Mouse (Mus musculus): ENCODE measurements around the gene Uvssa. TPM values are rescaled to one million over a fixed set of nuclear protein-coding genes. Genes with fewer than 3 reads are reported as not detected.

Uvssa gene
- polyA plus RNA-seq, 1 experiment from 2014 or later: 8.6 TPM

DNA sequence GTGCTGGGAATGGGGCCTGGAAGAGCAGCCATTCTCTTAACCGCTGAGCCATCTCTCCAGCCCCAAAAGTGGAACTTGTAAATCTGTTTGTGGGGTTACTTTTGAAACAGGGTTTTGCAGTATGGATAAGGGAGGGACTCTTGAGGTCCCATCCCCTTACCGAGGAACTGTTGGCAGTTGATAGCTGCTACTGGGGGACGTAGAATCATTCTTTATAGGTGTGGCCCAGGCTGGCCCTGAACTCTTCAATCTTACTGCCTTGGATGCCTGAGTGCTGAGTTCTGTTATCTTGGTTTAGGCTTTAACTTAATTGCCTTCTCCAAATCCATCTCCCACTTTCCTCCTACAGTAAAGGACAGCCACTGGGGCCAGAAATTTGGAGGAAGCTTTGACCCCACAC lies 34.3 kb upstream of the Uvssa start:
- Histone ChIP-seq H3K4me2 (ENCODE audit: low read depth, low read length) (no peak overlapping the region), H3K4me1 (replicated peaks; ENCODE audit: control insufficient read depth, insufficient read depth, low read length) (peaks cover 8% of the 10 kb centered on the region; the same call in 1 of the 2 replicates)
- 91% methylated on average over 3 of the region's 3 CpGs for WGBS

DNA sequence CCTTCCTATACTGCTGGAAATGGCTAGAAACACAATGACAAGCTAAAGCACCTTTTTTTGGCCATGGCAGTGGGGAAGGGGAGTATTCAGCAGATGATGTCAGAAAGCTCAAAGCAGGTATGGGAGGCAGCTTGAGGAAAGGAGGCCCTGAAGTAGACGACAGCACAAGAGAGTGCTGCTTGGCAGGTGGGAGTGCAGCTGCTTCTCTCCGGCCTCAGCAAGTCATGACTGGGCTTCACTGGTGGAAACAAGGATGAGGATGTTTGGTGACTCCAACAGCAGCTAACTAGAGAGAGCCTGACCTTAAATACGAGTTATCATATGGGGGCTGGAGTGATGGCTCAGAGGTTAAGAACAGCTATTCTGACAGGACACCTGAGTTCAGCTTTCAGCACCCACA lies 30.7 kb upstream of the Uvssa start:
- Histone ChIP-seq H3K9ac (ENCODE audit: low read length) (no peak overlapping the region), H3K27ac (ENCODE audit: low read length) (no peak overlapping the region), H3K27me3 (ENCODE audit: control insufficient read depth, insufficient read depth, low read depth, low read length) (no peaks in the 10 kb centered on the region), H3K4me1 (replicated peaks; ENCODE audit: control insufficient read depth, insufficient read depth, low read length) (peaks cover 8% of the 10 kb centered on the region; the same call in 1 of the 2 replicates), H3K4me2 (ENCODE audit: low read depth, low read length) (no peak overlapping the region), H3K9me3 (ENCODE audit: control insufficient read depth, low read length) (no peaks in the 10 kb centered on the region), H3K36me3 (ENCODE audit: control insufficient read depth, insufficient read depth, low read length) (peaks cover 2% of the 10 kb centered on the region; the same call in 1 of the 2 replicates), H3K4me3 (ENCODE audit: low read length) (no peak overlapping the region)
- WGBS: 58% methylated on average over 3 of the region's 3 CpGs
- no peak for ATAC-seq (ENCODE audit: low read depth)

More for the DNA sequence above, 34.3 kb upstream of the Uvssa start:
- ATAC-seq (ENCODE audit: low read depth): no peak
- no peak overlapping the region for H3K4me3 ChIP-seq (ENCODE audit: low read length)
- no peaks in the 10 kb centered on the region for H3K27me3 ChIP-seq (ENCODE audit: control insufficient read depth, insufficient read depth, low read depth, low read length)
- H3K36me3 ChIP-seq (ENCODE audit: control insufficient read depth, insufficient read depth, low read length): peaks cover 3% of the 10 kb centered on the region; the same call in 1 of the 2 replicates
- no peaks in the 10 kb centered on the region for H3K9me3 ChIP-seq (ENCODE audit: control insufficient read depth, low read length)
- H3K9ac ChIP-seq (ENCODE audit: low read length): no peak overlapping the region
- H3K27ac ChIP-seq (ENCODE audit: low read length): no peak overlapping the region

DNA sequence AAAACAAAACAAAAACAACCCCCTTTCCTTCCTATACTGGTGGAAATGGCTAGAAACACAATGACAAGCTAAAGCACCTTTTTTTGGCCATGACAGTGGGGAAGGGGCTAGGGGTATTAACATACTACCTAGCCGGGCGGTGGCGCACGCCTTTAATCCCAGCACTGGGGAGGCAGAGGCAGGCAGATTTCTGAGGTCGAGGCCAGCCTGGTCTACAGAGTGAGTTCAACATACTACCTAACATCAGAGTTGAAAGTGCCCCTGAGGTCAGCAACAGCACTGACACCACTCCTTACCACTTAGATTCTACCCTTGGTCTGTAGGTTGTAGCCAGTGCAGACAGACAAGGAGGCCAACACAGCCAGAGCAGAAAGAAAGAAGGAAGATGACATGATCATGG lies 29.1 kb upstream of the Uvssa start:
- WGBS: 95% methylated on average over 5 of the region's 5 CpGs
- no peaks in the 10 kb centered on the region for H3K9me3 ChIP-seq (ENCODE audit: control insufficient read depth, low read length)
- peaks cover 2% of the 10 kb centered on the region; the same call in 1 of the 2 replicates for H3K36me3 ChIP-seq (ENCODE audit: control insufficient read depth, insufficient read depth, low read length)
- no peak for ATAC-seq (ENCODE audit: low read depth)
- H3K4me3 ChIP-seq (ENCODE audit: low read length): no peak overlapping the region
- H3K4me2 ChIP-seq (ENCODE audit: low read depth, low read length): no peak overlapping the region
- no peaks in the 10 kb centered on the region for H3K27me3 ChIP-seq (ENCODE audit: control insufficient read depth, insufficient read depth, low read depth, low read length)
- H3K4me1 ChIP-seq (replicated peaks; ENCODE audit: control insufficient read depth, insufficient read depth, low read length): peaks cover 8% of the 10 kb centered on the region; the same call in 1 of the 2 replicates
- no peak overlapping the region for H3K27ac ChIP-seq (ENCODE audit: low read length)
- no peak overlapping the region for H3K9ac ChIP-seq (ENCODE audit: low read length)

DNA sequence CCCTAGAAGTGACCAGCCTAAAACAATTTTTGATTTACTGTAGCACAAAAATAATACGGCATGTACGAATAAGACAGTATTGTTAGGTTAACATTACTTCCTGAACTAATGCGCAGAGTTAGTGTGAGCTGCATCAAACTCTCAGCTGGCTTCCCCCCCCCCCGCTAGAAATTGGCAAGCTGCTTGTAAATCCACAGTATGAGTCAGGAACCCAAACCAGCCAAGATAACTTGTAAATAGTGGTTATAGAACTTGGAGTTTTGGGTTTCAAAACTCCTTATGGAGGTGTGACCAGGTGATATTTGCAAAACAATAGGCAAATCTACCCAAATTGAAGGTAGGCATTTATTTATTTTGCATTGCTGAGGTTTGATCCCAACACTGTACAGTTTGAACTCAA lies 28.6 kb upstream of the Uvssa start:
- no peaks in the 10 kb centered on the region for H3K36me3 ChIP-seq (ENCODE audit: control insufficient read depth, insufficient read depth, low read length)
- no peak overlapping the region for H3K9ac ChIP-seq (ENCODE audit: low read length)
- 66% methylated on average over 4 of the region's 4 CpGs for WGBS
- H3K4me2 ChIP-seq (ENCODE audit: low read depth, low read length): no peak overlapping the region
- peaks cover 8% of the 10 kb centered on the region; the same call in 1 of the 2 replicates for H3K4me1 ChIP-seq (replicated peaks; ENCODE audit: control insufficient read depth, insufficient read depth, low read length)
- H3K9me3 ChIP-seq (ENCODE audit: control insufficient read depth, low read length): no peaks in the 10 kb centered on the region
- no peaks in the 10 kb centered on the region for H3K27me3 ChIP-seq (ENCODE audit: control insufficient read depth, insufficient read depth, low read depth, low read length)
- H3K27ac ChIP-seq (ENCODE audit: low read length): no peak overlapping the region
- no peak overlapping the region for H3K4me3 ChIP-seq (ENCODE audit: low read length)
- no peak for ATAC-seq (ENCODE audit: low read depth)

DNA sequence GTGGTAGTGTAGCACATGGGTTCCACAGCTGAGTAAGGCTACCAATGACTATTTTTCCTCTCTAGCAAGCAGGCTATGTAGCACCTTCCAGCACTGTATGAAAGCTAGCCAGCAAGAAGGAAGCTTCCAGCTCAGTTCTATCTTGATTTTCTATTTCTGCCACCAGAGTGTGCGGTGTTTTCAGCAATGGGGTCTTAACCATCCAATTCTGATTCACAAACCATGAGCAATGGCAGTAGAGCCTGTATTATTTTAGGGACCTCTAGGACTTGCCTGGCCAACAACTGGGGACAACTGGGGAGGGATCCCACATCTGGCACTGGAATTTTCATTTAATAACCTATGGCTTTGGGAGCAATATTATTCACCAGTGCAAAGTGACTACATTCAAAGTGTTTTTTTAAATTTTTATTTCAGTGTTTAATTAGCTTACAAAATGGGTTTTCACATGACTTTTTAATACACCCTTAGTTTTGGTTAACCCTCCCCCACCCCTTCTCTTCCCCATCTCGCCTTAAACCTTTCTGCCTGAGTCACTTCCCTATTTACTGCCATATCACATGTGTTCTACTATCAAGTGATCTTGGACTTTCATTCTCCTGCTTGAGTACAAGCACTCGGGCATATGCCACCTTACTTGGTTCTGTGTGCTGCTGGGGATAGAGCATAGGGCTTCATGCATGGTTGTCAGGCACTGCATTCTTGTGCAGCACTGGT lies 26.6 kb upstream of the Uvssa start:
- H3K27me3 ChIP-seq (ENCODE audit: control insufficient read depth, insufficient read depth, low read depth, low read length): no peaks in the 10 kb centered on the region
- WGBS: 83% methylated on average over 3 of the region's 3 CpGs
- no peak overlapping the region for H3K27ac ChIP-seq (ENCODE audit: low read length)

DNA sequence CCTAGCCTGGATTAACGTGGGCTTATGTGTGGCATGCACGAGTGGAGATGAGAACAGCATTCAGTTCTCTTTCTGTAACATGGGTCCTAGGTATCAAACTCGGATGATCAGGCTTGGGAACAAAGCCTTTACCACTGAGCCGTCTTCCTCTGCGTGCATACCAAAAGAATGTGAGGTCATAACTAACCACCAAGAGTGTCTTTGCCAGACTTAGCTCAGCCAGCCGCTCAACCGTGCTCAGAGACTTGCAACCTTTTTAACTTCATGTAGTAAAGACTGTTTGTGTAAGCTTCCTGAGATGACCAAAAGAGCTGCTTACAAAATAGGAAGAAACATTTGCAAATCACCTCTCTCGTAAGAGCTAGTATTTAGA lies 26.1 kb upstream of the Uvssa start:
- Histone ChIP-seq H3K27ac (ENCODE audit: low read length) (no peak overlapping the region), H3K9ac (ENCODE audit: low read length) (no peak overlapping the region), H3K9me3 (ENCODE audit: control insufficient read depth, low read length) (no peaks in the 10 kb centered on the region), H3K4me1 (replicated peaks; ENCODE audit: control insufficient read depth, insufficient read depth, low read length) (no peaks in the 10 kb centered on the region), H3K4me3 (ENCODE audit: low read length) (no peak overlapping the region), H3K27me3 (ENCODE audit: control insufficient read depth, insufficient read depth, low read depth, low read length) (no peaks in the 10 kb centered on the region), H3K4me2 (ENCODE audit: low read depth, low read length) (no peak overlapping the region), H3K36me3 (ENCODE audit: control insufficient read depth, insufficient read depth, low read length) (no peaks in the 10 kb centered on the region)
- WGBS: 73% methylated on average over 8 of the region's 8 CpGs
- ATAC-seq (ENCODE audit: low read depth): no peak

More for the DNA sequence above, 26.6 kb upstream of the Uvssa start:
- no peak for ATAC-seq (ENCODE audit: low read depth)
- Histone ChIP-seq H3K4me3 (ENCODE audit: low read length) (no peak overlapping the region), H3K36me3 (ENCODE audit: control insufficient read depth, insufficient read depth, low read length) (no peaks in the 10 kb centered on the region), H3K4me1 (replicated peaks; ENCODE audit: control insufficient read depth, insufficient read depth, low read length) (no peaks in the 10 kb centered on the region), H3K9me3 (ENCODE audit: control insufficient read depth, low read length) (no peaks in the 10 kb centered on the region), H3K4me2 (ENCODE audit: low read depth, low read length) (no peak overlapping the region), H3K9ac (ENCODE audit: low read length) (no peak overlapping the region)

DNA sequence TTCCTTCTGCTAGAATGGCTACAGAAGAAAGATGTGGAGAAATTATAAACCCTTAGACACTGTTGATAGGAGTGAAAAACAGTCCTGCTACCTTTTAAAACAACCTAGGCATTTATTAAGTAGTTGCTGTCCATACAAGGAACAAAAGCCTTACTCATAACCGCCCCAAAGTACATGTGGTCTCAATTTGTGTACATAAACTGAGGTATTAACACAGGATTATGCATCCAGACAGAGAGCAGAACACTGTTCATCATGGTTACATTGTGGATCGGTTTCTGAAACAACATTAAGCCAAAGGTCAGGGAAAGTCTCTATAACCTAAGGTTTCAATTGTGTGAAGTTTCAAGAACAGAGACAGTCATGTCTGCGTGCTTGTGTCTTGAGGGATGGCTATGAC lies 25.3 kb upstream of the Uvssa start:
- Histone ChIP-seq H3K9ac (ENCODE audit: low read length) (no peak overlapping the region), H3K9me3 (ENCODE audit: control insufficient read depth, low read length) (no peaks in the 10 kb centered on the region), H3K4me2 (ENCODE audit: low read depth, low read length) (no peak overlapping the region), H3K27me3 (ENCODE audit: control insufficient read depth, insufficient read depth, low read depth, low read length) (no peaks in the 10 kb centered on the region), H3K4me1 (replicated peaks; ENCODE audit: control insufficient read depth, insufficient read depth, low read length) (no peaks in the 10 kb centered on the region), H3K27ac (ENCODE audit: low read length) (no peak overlapping the region), H3K4me3 (ENCODE audit: low read length) (no peak overlapping the region), H3K36me3 (ENCODE audit: control insufficient read depth, insufficient read depth, low read length) (no peaks in the 10 kb centered on the region)
- ATAC-seq (ENCODE audit: low read depth): no peak
- WGBS: 66% methylated on average over 3 of the region's 3 CpGs

DNA sequence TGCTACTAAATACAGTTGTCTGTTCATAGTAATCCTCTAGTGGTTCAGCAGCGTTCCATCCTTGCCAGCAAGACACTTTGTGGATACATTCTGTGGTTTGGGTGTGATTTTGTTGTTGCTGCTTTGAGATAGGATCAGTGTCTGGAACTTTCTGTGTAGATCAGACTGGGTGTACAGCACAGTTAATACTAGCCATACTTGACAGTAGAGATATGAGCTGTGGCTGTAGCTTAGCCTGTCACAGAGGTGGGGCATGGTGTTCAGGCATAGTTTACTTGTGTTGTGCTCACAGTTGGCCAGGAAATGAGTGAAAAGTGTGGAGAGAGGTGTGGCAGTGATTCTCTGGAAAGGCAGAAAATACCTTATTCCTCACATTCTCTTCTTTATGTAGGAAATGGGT lies 20.9 kb upstream of the Uvssa start:
- Histone ChIP-seq H3K36me3 (ENCODE audit: control insufficient read depth, insufficient read depth, low read length) (peaks cover 19% of the 10 kb centered on the region), H3K4me3 (ENCODE audit: low read length) (no peak overlapping the region), H3K27ac (ENCODE audit: low read length) (no peak overlapping the region), H3K9me3 (ENCODE audit: control insufficient read depth, low read length) (no peaks in the 10 kb centered on the region), H3K9ac (ENCODE audit: low read length) (no peak overlapping the region), H3K4me1 (replicated peaks; ENCODE audit: control insufficient read depth, insufficient read depth, low read length) (no peaks in the 10 kb centered on the region), H3K4me2 (ENCODE audit: low read depth, low read length) (no peak overlapping the region), H3K27me3 (ENCODE audit: control insufficient read depth, insufficient read depth, low read depth, low read length) (no peaks in the 10 kb centered on the region)
- WGBS: 93% methylated on average over 1 of the region's 1 CpGs
- ATAC-seq (ENCODE audit: low read depth): no peak

DNA sequence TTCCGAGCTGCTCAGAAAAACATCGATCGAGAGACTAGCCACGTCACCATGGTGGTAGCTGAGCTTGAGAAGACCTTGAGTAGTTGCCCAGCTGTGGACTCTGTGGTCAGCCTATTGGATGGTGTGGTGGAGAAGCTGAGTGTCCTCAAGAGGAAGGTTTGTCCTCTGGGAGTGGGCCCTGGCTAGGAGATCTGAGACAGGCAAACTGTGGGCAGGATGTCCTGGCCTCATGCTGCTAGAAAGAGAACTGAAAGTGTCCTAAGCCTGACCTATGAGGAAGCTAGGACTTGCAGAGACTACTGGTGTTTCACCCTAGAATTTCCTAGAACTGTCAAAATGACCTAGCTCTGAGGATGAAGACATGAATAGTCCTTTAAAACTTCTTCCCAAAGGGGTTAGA lies 19.9 kb upstream of the Uvssa start:
- WGBS: 90% methylated on average over 4 of the region's 4 CpGs
- Histone ChIP-seq H3K9me3 (ENCODE audit: control insufficient read depth, low read length) (no peaks in the 10 kb centered on the region), H3K27ac (ENCODE audit: low read length) (no peak overlapping the region), H3K4me3 (ENCODE audit: low read length) (no peak overlapping the region), H3K4me2 (ENCODE audit: low read depth, low read length) (no peak overlapping the region), H3K9ac (ENCODE audit: low read length) (no peak overlapping the region), H3K27me3 (ENCODE audit: control insufficient read depth, insufficient read depth, low read depth, low read length) (no peaks in the 10 kb centered on the region), H3K4me1 (replicated peaks; ENCODE audit: control insufficient read depth, insufficient read depth, low read length) (no peaks in the 10 kb centered on the region), H3K36me3 (ENCODE audit: control insufficient read depth, insufficient read depth, low read length) (peaks cover 29% of the 10 kb centered on the region)
- no peak for ATAC-seq (ENCODE audit: low read depth)
